Mouse (Mus musculus): Measurements from ENCODE around the gene Slc44a3.

- TF ChIP-seq POLR2A (IDR thresholded peaks at IDR 0.05; ENCODE audit: borderline replicate concordance, insufficient read depth, low read length) (no peak), CTCF (IDR thresholded peaks at IDR 0.05; ENCODE audit: borderline replicate concordance, insufficient read depth, low read depth, low read length) (no peak)
Measured at GRCm38 (mm10) chr3:121532176-121532575, at the start of gene Slc44a3.
